Mouse (Mus musculus): ENCODE results near the gene Olfr1469. TPM values are rescaled to one million over a fixed set of nuclear protein-coding genes. Genes with fewer than 3 reads are reported as not detected.
"Not testable (repeated sequence)": the region's sequence is repeated elsewhere in the genome, so short reads cannot be mapped to it uniquely, and the experiment has no call there.

Gene Olfr1469
- total RNA-seq (2014; fragmentation: Nextera tagmentation), result not detected in 2 replicates
- total RNA-seq (2017), result not detected in 2 replicates

DNA sequence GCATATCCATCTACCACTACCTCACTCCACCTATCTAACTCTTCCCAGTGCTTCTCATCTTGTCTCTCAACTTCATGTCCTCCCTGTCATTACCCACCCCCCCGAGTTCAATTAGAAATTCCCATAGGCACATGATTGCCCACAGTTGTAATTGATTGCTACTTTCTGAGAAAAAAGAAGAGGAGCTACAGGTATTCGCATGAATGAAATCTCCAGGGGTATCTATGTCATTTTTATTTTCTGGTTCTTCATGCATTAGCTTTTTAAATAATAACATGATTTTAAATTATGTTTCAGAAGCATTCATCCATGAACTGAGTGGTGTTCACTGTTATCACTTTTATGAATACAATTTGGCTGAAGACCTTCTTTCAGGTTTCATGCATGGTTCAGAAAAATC lies at the start of gene Olfr1469:
Gene Olfr1469 (plus strand): TSS at position 301 of the 400 bp plus-strand sequence.
- no peak for ATAC-seq (replicated peaks; ENCODE audit: low FRiP score, low TSS enrichment, poor library complexity, severe bottlenecking)

DNA sequence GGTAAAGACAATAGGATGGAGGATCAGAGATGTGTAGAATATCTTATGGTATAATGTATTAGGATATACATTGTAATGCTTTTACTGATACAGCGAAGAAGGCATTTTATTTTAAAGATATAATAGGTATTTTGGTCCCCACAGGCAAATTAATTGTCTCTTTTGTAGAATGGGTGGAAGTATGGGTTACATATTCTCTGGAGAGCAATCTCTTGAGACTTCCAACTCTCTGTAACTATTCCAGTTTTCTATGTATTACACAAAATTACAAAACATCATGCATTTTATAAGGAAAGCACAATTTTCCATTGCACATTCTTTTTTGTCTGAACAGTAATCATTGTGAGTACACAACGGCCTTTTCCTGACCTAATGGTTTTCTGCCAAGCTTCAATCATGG lies 45.7 kb upstream of the Olfr1469 start, which contains the start of gene Olfr1467:
Gene Olfr1467 (plus strand): TSS at position 301 of the 400 bp plus-strand sequence.
- no peak for ATAC-seq (replicated peaks; ENCODE audit: low FRiP score, low TSS enrichment, poor library complexity, severe bottlenecking)

GRCm38 (mm10) chr19:13443109-13443508 lies 35.5 kb downstream of the Olfr1469 start, which contains the start of gene Olfr1471:
Olfr1471 (plus strand) TSS chr19:13443409.
- not testable (repeated sequence) for ATAC-seq (replicated peaks; ENCODE audit: low FRiP score, low TSS enrichment, poor library complexity, severe bottlenecking)

- no peak for ATAC-seq (replicated peaks; ENCODE audit: low FRiP score, low TSS enrichment, poor library complexity, severe bottlenecking)
These were observed 48.3 kb downstream of the Olfr1469 start, which contains the start of gene Olfr1472 for GRCm38 (mm10) chr19:13455986-13456385. Olfr1472 (minus strand) TSS chr19:13456086.

Other genes with a start within 250 kb of the Olfr1469 start
- not detected in 2 replicates for gene Olfr1461, start 244.8 kb upstream of the Olfr1469 start, total RNA-seq (2014; fragmentation: Nextera tagmentation)
- not detected in 2 replicates for gene Olfr1461, start 244.8 kb upstream of the Olfr1469 start, total RNA-seq (2017)
- not detected in 2 replicates for gene Olfr1462, start 222.1 kb upstream of the Olfr1469 start, total RNA-seq (2014; fragmentation: Nextera tagmentation)
- not detected in 2 replicates for gene Olfr1462, start 222.1 kb upstream of the Olfr1469 start, total RNA-seq (2017)
- not detected in 2 replicates for gene Olfr1463, start 176.5 kb upstream of the Olfr1469 start, total RNA-seq (2014; fragmentation: Nextera tagmentation)
- not detected in 2 replicates for gene Olfr1463, start 176.5 kb upstream of the Olfr1469 start, total RNA-seq (2017)
- gene Olfr1465, start 92.3 kb upstream of the Olfr1469 start, total RNA-seq (2014; fragmentation: Nextera tagmentation), result not detected in 2 replicates
- not detected in 2 replicates for gene Olfr1465, start 92.3 kb upstream of the Olfr1469 start, total RNA-seq (2017)
- gene Olfr1466, start 69.0 kb upstream of the Olfr1469 start, total RNA-seq (2014; fragmentation: Nextera tagmentation), result not detected in 2 replicates
- not detected in 2 replicates for gene Olfr1466, start 69.0 kb upstream of the Olfr1469 start, total RNA-seq (2017)
- not detected in 2 replicates for gene Olfr1467, start 45.6 kb upstream of the Olfr1469 start, total RNA-seq (2014; fragmentation: Nextera tagmentation)
- gene Olfr1467, start 45.6 kb upstream of the Olfr1469 start, total RNA-seq (2017), result not detected in 2 replicates
- gene Olfr1471, start 35.6 kb downstream of the Olfr1469 start, total RNA-seq (2014; fragmentation: Nextera tagmentation), result not detected in 2 replicates
- gene Olfr1471, start 35.6 kb downstream of the Olfr1469 start, total RNA-seq (2017), result not detected in 2 replicates
- not detected in 2 replicates for gene Olfr1472, start 48.2 kb downstream of the Olfr1469 start, total RNA-seq (2014; fragmentation: Nextera tagmentation)
- not detected in 2 replicates for gene Olfr1472, start 48.2 kb downstream of the Olfr1469 start, total RNA-seq (2017)
- gene Olfr1474, start 61.7 kb downstream of the Olfr1469 start, total RNA-seq (2014; fragmentation: Nextera tagmentation), result not detected in 2 replicates
- gene Olfr1474, start 61.7 kb downstream of the Olfr1469 start, total RNA-seq (2017), result not detected in 2 replicates
- not detected in 2 replicates for gene Olfr1475, start 72.3 kb downstream of the Olfr1469 start, total RNA-seq (2014; fragmentation: Nextera tagmentation)
- not detected in 2 replicates for gene Olfr1475, start 72.3 kb downstream of the Olfr1469 start, total RNA-seq (2017)
- gene Olfr1477, start 92.7 kb downstream of the Olfr1469 start, total RNA-seq (2014; fragmentation: Nextera tagmentation), result not detected in 2 replicates
- gene Olfr1477, start 92.7 kb downstream of the Olfr1469 start, total RNA-seq (2017), result not detected in 2 replicates
- not detected in 2 replicates for gene Olfr1480, start 120.1 kb downstream of the Olfr1469 start, total RNA-seq (2014; fragmentation: Nextera tagmentation)
- gene Olfr1480, start 120.1 kb downstream of the Olfr1469 start, total RNA-seq (2017), result not detected in 2 replicates
- gene Olfr1484, start 175.7 kb downstream of the Olfr1469 start, total RNA-seq (2014; fragmentation: Nextera tagmentation), result not detected in 2 replicates
- not detected in 2 replicates for gene Olfr1484, start 175.7 kb downstream of the Olfr1469 start, total RNA-seq (2017)
- gene Olfr1487, start 209.5 kb downstream of the Olfr1469 start, total RNA-seq (2014; fragmentation: Nextera tagmentation), result not detected in 2 replicates
- gene Olfr1487, start 209.5 kb downstream of the Olfr1469 start, total RNA-seq (2017), result not detected in 2 replicates
- not detected in 2 replicates for gene Olfr1489, start 223.8 kb downstream of the Olfr1469 start, total RNA-seq (2014; fragmentation: Nextera tagmentation)
- gene Olfr1489, start 223.8 kb downstream of the Olfr1469 start, total RNA-seq (2017), result not detected in 2 replicates
- not detected in 2 replicates for gene Olfr1490, start 243.2 kb downstream of the Olfr1469 start, total RNA-seq (2014; fragmentation: Nextera tagmentation)
- not detected in 2 replicates for gene Olfr1490, start 243.2 kb downstream of the Olfr1469 start, total RNA-seq (2017)